Mouse (Mus musculus) testis, adult 2 months (tissue): ENCODE measurements around the gene Tmem28.

ENCODE experiments used
- CTCF ChIP-seq: fragments of 200-500 bp; IDR thresholded peaks from 2 replicates; pipeline ENCODE4 v1.5.1; 2012; ENCODE audit warnings: low read depth, mild to moderate bottlenecking, inconsistent platforms, low read length, moderate library complexity; ENCODE audit not compliant: control insufficient read depth, insufficient read depth, insufficient replicate concordance
- POLR2A ChIP-seq: fragments of 200-500 bp; IDR thresholded peaks from 2 replicates; pipeline ENCODE4 v1.6.1; 2012; ENCODE audit warnings: low read depth, mild to moderate bottlenecking, inconsistent platforms, low read length, moderate library complexity; ENCODE audit not compliant: control insufficient read depth

- TF ChIP-seq POLR2A: no peak
- no peak for TF ChIP-seq CTCF
Observed at GRCm38 (mm10) chrX:99842090-99842489, 21.3 kb downstream of the Tmem28 start.
